Mouse (Mus musculus): ENCODE measurements at regions not wholly inside any gene's neighbourhood (a gene's known extent, or its start where the extent isn't known, plus 50 kb on each side); places are given as distances from the start of the nearest gene placed in this dataset.
A peak's percentile ranks its signal among the peaks of the same experiment; 100 is the strongest.

GRCm38 (mm10) chr16:92970587-92970986 is 144.6 kb upstream of the Runx1 start:
- no peak for DNase-seq (ENCODE audit: low spot score in 2 of 2)

GRCm38 (mm10) chr16:92969036-92969435 is 143.1 kb upstream of the Runx1 start:
- DNase-seq (ENCODE audit: low spot score in 2 of 2), result no peak

DNA sequence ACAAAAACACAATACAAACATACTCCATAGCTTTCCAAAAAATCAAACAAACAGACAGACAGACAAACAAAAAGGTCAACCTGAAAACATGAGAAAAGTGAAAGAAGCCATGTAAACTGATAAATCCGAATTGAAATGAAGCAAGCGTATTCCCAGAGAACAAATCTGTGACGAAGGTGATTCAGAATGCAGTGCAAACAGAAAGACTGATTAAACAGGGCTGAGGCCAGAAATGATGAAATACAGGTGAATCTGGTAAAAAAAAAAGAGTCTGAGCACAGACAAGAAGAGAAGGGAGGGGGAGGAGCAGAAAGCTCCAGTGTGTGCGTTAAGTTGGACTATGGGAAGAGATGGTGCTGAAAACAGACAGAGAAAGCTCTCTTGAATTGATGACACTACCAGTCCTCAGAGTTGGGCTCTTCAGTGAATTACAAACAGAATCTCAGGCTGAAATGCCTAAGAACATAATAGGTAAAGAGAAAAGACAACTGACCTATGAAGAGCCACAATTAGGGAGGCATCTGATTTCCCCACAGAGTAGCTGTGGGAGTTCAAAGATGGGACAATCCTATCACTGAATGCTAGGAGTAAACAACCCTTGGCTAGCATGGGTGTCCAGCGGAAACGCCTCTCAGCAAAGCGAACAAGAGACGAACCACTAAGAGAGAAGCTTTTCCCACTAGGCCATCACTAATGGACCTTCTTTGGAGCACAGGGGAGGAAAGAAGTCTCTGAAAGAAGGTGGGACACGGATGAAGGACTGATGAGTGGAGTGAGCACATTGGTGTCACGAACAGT is 140.3 kb upstream of the Runx1 start:
- DNase-seq (ENCODE audit: low spot score in 2 of 2), result no peak

- DNase-seq (ENCODE audit: low spot score in 2 of 2), result no peak
These were observed 139.7 kb upstream of the Runx1 start for GRCm38 (mm10) chr16:92965651-92966050.

GRCm38 (mm10) chr16:92963582-92963981 is 137.6 kb upstream of the Runx1 start:
- no peak for DNase-seq (ENCODE audit: low spot score in 2 of 2)

DNA sequence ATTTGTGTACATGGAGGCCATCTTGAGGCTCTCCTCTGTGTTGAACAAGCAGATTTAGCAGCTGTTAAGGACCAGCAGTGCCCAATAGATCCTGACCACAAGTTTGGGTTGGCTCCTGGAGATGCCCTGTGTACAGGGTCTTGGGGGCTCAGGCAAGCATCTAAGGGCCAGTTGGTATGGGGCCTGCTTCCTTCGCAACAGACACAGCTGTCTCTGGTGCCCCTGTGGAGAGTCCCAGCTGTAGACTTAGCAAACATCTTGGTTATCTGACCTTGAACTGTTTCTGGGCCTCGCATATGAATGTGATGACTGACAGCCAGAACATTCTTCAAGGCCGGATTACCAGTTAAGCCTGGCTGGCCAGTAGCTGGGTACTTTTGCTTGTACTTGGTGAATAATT is 135.4 kb upstream of the Runx1 start:
- DNase-seq (ENCODE audit: low spot score in 2 of 2), result no peak

GRCm38 (mm10) chr16:92960740-92961139 is 134.8 kb upstream of the Runx1 start:
- no peak for DNase-seq (ENCODE audit: low spot score in 2 of 2)

GRCm38 (mm10) chr16:92958967-92959366 is 133.0 kb upstream of the Runx1 start:
- DNase-seq (ENCODE audit: low spot score in 2 of 2), result no peak

GRCm38 (mm10) chr16:92958146-92958545 is 132.2 kb upstream of the Runx1 start:
- DNase-seq (ENCODE audit: low spot score in 2 of 2), result no peak

DNA sequence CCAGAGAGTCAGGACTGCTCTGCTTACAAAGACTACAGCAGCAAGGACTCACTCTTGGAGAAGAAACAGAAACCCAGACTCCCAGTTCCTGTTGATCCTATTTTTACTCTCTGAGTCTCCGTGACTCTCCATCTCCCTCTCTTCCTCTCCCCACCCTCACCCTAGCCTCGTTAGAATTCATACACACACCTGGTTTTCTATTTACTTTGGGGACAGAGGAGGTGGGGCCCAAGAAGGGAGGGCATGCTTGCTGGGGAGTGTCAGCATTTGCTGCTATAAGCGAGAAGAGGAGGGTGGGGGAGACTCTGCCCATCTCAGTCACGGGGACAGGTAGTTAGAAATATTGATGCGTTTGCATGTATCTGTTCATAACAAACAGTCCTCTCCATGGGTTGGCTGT is 129.6 kb upstream of the Runx1 start:
- no peak for DNase-seq (ENCODE audit: low spot score in 2 of 2)

GRCm38 (mm10) chr16:92955087-92955486 is 129.1 kb upstream of the Runx1 start:
- no peak for DNase-seq (ENCODE audit: low spot score in 2 of 2)

GRCm38 (mm10) chr16:92953936-92954654 is 128.1 kb upstream of the Runx1 start:
- no peak for DNase-seq (ENCODE audit: low spot score in 2 of 2)

DNA sequence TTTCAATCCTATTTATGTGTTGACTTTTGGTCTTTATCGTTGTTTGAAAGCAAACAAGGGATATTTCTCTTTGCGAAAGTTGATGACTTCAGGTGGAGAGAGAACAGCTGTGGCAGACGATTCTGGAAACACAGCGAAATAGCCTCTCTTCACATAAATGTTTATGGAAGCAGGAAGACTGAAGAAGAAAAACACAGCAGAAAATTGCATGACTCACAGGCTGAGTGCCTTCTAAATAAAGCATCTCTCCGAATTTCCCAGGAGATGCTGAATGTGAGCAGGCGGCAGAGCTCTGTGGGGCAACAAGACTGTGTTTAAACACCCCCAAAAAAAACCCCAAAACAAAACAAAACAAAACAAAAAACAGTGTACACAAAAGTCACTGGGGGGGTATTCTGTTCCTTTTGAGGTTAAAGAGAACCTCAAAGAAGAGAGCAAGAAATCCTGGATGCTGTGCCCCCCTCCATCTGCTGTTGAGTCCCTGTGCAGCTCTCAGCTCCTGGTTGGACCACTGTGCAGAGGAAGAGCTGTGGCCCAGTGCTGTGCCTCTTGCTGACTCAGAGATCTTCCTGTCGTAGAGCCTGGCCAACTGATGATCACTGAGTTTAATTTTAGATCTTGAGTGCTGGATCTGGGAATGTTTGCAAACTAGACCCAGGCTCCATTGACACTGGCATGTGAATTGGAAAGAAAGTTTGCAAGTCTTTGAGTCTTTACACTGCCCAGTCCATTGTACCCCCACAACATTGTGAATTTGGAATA is 126.6 kb upstream of the Runx1 start:
- peak; percentile 48 to 49 for DNase-seq (ENCODE audit: low spot score in 2 of 2)

GRCm38 (mm10) chr16:92951516-92951915 is 125.6 kb upstream of the Runx1 start:
- DNase-seq (ENCODE audit: low spot score in 2 of 2), result no peak

GRCm38 (mm10) chr16:92948494-92948893 is 122.5 kb upstream of the Runx1 start:
- DNase-seq (ENCODE audit: low spot score in 2 of 2), result peak in 1 of 2 experiments; percentile 10

GRCm38 (mm10) chr16:92946554-92946953 is 120.6 kb upstream of the Runx1 start:
- DNase-seq (ENCODE audit: low spot score in 2 of 2), result no peak

DNA sequence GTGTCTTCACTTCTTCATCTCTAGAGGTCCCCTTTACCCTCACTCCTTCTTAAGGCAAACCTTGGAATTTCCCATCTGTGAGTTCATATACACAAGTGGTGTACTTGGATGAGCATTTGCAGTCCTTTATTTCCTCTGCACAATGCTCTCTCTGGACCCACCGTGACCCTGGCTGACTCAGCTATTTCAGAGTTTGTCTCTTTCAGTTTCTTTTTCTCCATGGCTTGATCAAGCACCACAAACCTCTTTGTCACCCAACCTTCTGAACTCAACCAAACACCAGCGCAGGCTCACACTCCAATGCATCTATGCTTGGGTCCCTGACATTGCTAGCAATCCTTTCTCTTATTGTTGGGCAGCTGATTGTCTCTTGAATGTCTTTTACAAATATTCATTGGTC is 118.0 kb upstream of the Runx1 start:
- DNase-seq (ENCODE audit: low spot score in 2 of 2), result no peak

- DNase-seq (ENCODE audit: low spot score in 2 of 2), result no peak
These were observed 113.7 kb upstream of the Runx1 start for GRCm38 (mm10) chr16:92939618-92940017.

- no peak for DNase-seq (ENCODE audit: low spot score in 2 of 2)
These were observed 110.0 kb upstream of the Runx1 start for GRCm38 (mm10) chr16:92935848-92936535.

DNA sequence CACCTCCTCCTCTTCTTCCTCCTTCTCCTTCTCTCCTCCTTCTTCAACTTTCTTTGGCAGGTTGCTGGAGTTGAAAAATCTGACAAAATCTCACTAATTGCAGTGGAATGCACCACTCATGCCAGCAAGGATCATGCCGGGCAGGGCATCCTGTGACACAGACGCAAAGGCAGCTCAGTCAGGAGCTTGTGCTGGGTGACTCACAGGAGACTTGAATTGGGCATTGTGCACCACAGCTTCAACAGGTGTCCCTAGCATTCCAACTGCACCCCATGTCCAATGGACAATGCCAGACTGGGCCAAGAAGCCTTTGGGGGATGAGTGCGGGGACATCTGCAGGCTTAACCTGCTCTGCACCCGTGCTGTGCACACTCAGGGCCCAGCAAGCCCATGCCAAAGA is 104.2 kb upstream of the Runx1 start:
- no peak for DNase-seq (ENCODE audit: low spot score in 2 of 2)

GRCm38 (mm10) chr16:92928201-92928600 is 102.3 kb upstream of the Runx1 start:
- no peak for DNase-seq (ENCODE audit: low spot score in 2 of 2)

- DNase-seq (ENCODE audit: low spot score in 2 of 2), result no peak
These were observed 101.7 kb upstream of the Runx1 start for GRCm38 (mm10) chr16:92927662-92928061.
